Mouse (Mus musculus) CH12.LX (cell line): ENCODE measurements around the gene Krtap5-2.

Source experiments
- CTCF ChIP-seq, 2 experiments: IDR thresholded peaks in 1 of 2; conservative IDR thresholded peaks in 1 of 2; 2 replicates each; pipeline ENCODE4 v1.5.1; 2011 to 2012; ENCODE audit warnings: low read depth in 2 of 2, low read length in 2 of 2, improper control_type of control experiment in 1 of 2, inconsistent platforms in 1 of 2, mild to moderate bottlenecking in 1 of 2, moderate library complexity in 1 of 2
- GABPA ChIP-seq: IDR thresholded peaks from 2 replicates; pipeline ENCODE4 v1.6.1; 2012; ENCODE audit warnings: low read depth, low read length, improper control_type of control experiment, inconsistent platforms; ENCODE audit not compliant: insufficient replicate concordance
- MAFK ChIP-seq: IDR thresholded peaks from 2 replicates; pipeline ENCODE4 v1.6.1; 2011; ENCODE audit warnings: low read length, improper control_type of control experiment; ENCODE audit not compliant: insufficient replicate concordance
- MXI1 ChIP-seq: IDR thresholded peaks from 2 replicates; pipeline ENCODE4 v1.6.1; 2011; ENCODE audit warnings: mild to moderate bottlenecking, low read depth, low read length, improper control_type of control experiment
- POLR2A ChIP-seq: IDR thresholded peaks from 2 replicates; pipeline ENCODE4 v1.6.1; 2011; ENCODE audit warnings: low read depth, mild to moderate bottlenecking, improper control_type of control experiment, low read length
- POLR2AphosphoS2 ChIP-seq: IDR thresholded peaks from 2 replicates; pipeline ENCODE4 v1.6.1; 2011; ENCODE audit warnings: low read depth, low read length, improper control_type of control experiment
- RAD21 ChIP-seq: IDR thresholded peaks from 2 replicates; pipeline ENCODE4 v1.6.1; 2011; ENCODE audit warnings: low read depth, mild to moderate bottlenecking, low read length, improper control_type of control experiment, moderate library complexity
- TCF12 ChIP-seq: IDR thresholded peaks from 2 replicates; pipeline ENCODE4 v1.6.1; 2014; ENCODE audit warnings: low read depth, mild to moderate bottlenecking, inconsistent platforms, low read length, improper control_type of control experiment
- USF1 ChIP-seq: IDR thresholded peaks from 2 replicates; pipeline ENCODE4 v1.6.1; 2014; ENCODE audit warnings: low read depth, mild to moderate bottlenecking, inconsistent platforms, low read length, improper control_type of control experiment

DNA sequence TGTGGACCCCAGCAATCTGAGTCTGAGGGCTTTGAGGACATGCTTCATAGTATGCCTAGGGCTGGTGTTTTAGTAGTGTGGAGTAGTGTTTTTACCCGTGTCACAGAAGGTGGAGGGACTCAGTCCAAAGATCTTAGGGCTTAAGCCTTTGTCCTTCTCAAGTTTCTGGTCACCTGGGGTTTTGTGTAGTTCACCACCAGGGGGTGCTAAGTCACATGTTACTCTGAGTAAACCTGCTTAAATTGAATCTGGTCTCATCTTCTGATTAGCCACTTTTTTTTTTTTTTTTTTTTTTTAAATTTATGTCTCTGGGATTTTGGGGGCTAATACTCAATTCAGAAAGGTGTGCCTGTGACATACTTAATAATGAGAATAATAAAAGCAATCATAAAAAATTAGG lies 29.8 kb downstream of the Krtap5-2 start:
- TF ChIP-seq RAD21 (peak; percentile 41), CTCF (conservative IDR thresholded peaks at IDR 0.05 in 1 of 2, IDR thresholded peaks at IDR 0.05 in 1 of 2; ENCODE audit: low read depth in 2 of 2, low read length in 2 of 2) (peak; percentile 54 to 78), GABPA (no peak), USF1 (no peak), POLR2AphosphoS2 (no peak), POLR2A (no peak), TCF12 (no peak), MAFK (no peak), MXI1 (no peak)
